Mouse (Mus musculus): ENCODE measurements around the gene Krt17.
"Not testable (repeated sequence)": the region's sequence is repeated elsewhere in the genome, so short reads cannot be mapped to it uniquely, and the experiment has no call there.

Gene Krt17

GRCm38 (mm10) chr11:100262058-100262980, 1.5 kb upstream of the Krt17 start:
- DNase-seq, result no peak

- no peak for DNase-seq
Measured at GRCm38 (mm10) chr11:100261235-100261605, 391 bp upstream of the Krt17 start.

- no peak for DNase-seq
Measured at GRCm38 (mm10) chr11:100259079-100259478, 1.8 kb downstream of the Krt17 start.

- no peak for DNase-seq
Measured at GRCm38 (mm10) chr11:100257967-100258366, 2.9 kb downstream of the Krt17 start.

- DNase-seq, result no peak
Measured at GRCm38 (mm10) chr11:100255514-100255913, 5.3 kb downstream of the Krt17 start.

GRCm38 (mm10) chr11:100254360-100255090, 6.3 kb downstream of the Krt17 start:
- no peak for DNase-seq

DNA sequence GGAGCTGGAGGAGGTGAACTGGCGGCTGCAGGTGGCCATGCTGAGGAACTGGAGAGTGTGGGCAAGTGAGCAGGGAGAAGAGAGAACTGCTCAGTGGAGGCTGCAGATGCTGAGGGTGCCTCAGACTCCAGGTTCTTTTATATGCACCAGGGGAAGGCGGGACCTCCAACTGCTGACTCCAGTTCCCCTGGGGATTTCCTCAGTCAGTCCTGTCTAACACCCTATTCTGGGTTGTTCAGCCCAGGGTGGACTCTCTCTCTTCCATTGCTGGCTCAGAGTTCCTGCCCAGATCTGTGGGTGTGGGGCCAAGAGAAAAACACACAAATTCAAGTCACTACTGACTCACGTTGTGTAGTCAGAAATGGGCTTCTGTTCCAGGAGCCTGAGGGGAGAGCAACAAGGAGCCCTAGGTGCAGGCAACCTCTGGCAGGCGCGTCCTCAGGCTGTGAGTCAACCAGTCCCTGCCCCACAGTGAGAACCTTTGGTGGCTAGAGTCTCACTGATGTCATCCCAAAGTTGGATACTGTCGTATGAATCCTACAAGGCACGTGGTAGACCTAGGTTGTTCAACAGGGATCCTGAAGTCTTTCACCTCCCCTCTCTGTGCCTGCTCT, 11.9 kb downstream of the Krt17 start, which contains the start of gene Krt16:
Gene Krt16 (minus strand): TSS at position 51 of the 614 bp plus-strand sequence.
- DNase-seq, result no peak

DNA sequence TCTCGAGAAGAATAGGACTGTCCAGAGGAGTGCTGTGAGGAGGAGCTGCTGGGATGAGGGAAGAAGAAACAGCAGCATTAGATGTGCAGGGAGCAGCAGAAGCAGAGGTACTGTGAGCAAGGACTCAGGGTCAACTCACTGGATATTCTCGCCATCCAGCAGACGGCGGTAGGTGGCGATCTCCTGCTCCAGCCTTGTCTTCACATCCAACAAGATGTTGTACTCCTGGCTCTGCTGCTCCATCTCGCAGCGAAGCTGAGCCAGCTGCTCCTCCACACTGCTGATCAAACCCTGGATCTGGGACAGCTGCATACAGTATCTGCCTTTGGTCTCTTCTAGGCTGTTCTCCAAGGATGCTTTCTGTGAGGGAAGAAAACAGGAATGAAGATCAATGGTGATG, 14.4 kb downstream of the Krt17 start:
- not testable (repeated sequence) for DNase-seq

DNA sequence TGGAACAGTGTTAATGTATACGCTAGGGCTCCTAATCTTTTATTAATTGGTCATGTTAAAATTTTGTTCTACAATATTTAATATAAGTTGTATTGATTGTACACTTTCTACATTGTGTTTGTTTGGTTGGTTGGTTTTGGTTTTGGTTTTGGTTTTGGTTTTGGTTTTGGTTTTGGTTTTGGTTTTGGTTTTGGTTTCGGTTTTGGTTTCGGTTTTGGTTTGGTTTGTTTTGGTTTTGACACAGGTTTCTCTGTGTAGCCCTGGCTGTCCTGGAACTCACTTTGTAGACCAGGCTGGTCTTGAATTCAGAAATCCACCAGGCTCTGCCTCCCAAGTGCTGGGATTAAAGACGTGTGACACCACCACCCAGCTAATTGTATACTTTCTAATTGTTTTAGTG, 20.6 kb downstream of the Krt17 start:
- not testable (repeated sequence) for DNase-seq

DNA sequence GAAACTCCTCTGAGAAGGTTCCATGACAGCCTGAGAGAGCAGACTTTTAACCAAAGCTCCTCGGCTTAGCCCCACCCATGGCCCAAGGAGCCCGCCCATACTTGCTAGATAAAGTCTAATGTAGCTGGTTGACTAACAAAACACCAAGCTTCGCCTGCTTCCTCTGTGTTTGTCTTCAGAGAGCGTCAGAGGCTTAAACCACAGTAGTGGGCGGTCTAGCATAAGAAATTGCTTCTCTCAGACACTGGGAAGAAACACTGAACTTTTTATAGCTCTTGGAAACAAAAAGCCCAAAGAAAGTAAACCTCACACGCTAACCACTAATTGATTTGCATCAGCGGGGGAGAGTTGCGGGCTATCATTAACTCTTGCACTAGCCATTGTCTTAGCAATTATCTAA, 39.1 kb downstream of the Krt17 start:
- no peak for DNase-seq

DNA sequence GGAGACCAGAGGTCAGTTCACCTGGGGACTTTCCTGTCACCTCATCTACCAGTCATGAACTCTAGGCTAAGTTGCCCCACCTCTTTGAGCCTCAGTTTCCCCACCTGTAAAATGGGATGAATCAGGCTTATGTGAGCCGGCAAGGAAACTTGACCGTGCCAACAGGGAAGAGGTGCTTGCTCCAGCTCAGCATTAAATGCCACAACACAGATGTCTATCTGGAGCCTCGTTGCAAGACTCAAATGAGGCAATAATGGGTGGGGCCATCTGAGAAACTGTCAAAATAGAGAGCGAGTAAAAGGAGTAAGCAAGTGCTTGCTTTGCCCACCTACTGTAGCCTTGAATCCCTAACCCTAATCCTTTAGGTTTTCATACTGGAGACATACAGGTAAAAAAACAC, 41.5 kb downstream of the Krt17 start:
- no peak for DNase-seq

GRCm38 (mm10) chr11:100208542-100208941, 52.3 kb downstream of the Krt17 start:
- DNase-seq, result no peak

GRCm38 (mm10) chr11:100207498-100207897, 53.3 kb downstream of the Krt17 start, which contains the start of gene Krt14:
Gene Krt14, minus strand, starts transcription at chr11:100207548.
- DNase-seq, result no peak

Measured in cerebellum, adult 11 months (tissue).